Mouse (Mus musculus) granulocyte monocyte progenitor cell, adult 5-6 weeks (primary cell): ENCODE measurements around the gene Inka1. TPM values are rescaled to one million over a fixed set of nuclear protein-coding genes. Genes with fewer than 3 reads are reported as not detected.
A peak's percentile ranks its signal among the peaks of the same experiment; 100 is the strongest.
"Not testable (repeated sequence)": the region's sequence is repeated elsewhere in the genome, so short reads cannot be mapped to it uniquely, and the experiment has no call there.

Experiments
- ATAC-seq: replicated peaks from 2 replicates; pipeline ENCODE4 v1.8.0; 2016; ENCODE audit warnings: mild to moderate bottlenecking, moderate TSS enrichment, inconsistent platforms; ENCODE audit not compliant: poor library complexity, severe bottlenecking
- total RNA-seq, 2 experiments: library from RNA; stranded (forward) in 1 of 2; stranded (reverse) in 1 of 2; fragments of 200-712, 200-1000 nt in 1 of 2; fragments of >200 nt in 1 of 2; fragmentation: Nextera tagmentation in 1 of 2; gene quantifications; 2 replicates each; pipeline ENCODE4 v1.2.3; 2014 to 2017

Gene Inka1
- total RNA-seq (2014; fragmentation: Nextera tagmentation) (16.7 and 29.9 TPM in 2 replicates), total RNA-seq (2017) (18.6 and 23.2 TPM in 2 replicates)

DNA sequence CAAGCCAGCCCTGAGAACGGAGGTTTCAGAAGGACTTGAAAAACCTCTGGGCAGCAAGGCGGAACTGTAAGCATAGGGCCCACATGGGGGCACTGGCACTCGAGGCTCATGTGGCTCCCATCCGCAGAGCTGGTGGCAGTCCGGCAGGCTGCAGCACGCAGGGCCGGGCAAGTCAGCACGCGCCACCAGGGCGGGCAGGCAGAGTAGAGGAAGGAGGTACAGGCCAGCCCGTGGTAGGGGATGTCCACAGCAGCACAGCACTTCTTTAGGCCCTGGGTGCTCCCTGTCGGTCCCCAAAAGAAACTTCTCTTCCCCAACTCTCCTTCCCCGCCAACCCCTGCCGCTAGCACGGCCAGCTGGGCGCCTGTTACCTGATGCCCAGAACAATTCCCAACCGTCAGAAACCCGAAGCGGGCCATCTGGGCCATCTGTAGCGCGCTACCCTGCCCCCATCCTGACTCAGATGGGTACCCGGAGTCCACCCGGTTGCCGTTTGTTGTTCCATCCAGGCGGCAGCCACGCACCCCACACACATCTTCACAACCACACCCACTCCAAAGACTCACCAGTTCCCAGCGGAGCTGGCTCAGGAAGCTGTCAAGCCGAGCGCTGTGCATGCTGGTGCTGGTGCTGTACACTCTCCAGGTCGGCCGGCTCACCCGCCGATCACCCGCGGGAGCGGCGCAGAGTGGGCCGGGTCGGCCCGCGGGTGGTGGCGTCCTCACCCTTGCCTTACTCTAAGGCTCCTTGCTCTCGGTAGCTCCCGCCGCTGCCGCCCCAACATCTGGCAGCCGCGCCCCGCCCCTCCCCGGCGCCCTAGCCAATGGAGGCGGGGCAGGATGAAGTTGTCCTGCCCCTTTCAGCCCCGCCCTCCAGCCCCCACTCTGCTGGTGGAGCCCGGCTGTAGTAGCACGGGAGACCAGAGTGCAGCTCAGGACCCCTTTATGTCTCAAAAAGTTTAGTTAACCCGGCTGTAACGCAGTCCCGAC is at the start of gene Inka1:
TSS of gene Inka1 (minus strand) at position 749 of the 989 bp plus-strand sequence.
- peak; percentile 41 for ATAC-seq

DNA sequence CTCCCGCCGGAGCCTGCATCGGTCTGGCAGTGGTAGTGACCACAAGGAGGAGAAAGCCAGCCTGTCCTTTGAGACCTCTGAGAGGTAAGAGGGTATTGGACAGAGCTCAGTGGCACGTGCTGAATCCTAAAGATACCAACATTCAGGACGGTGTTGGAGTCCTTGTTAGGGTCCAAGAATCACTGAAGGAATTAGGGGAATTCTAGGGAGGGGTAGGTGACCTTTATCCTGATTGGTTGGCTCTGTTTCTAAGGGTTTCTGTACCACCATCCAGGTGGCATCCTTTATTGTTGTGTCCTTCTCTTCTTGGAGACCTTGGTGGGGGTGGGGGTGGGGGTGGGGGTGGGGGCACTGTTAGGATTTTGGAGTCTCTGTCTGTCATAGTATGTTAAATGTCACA is 46.4 kb upstream of the Inka1 start:
- no peak for ATAC-seq

DNA sequence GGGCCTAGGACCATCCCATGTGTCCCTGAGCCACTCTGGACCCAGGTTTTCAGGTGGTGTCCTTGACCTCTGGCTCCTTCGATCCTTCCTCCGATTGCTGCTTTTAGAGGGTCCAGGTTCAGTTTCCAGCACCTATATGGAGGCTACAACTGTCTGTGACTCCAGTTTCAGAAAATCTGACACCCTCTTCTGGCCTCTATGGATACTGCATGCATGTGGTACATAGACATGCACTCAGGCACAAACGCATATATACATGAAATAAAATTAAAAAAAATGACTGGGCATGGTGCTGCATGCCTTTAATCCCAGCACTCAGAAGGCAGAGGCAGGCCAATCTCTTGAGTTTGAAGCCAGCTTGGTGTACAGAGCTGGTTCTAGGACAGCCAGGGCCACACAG is 42.2 kb upstream of the Inka1 start:
- ATAC-seq, result no peak

DNA sequence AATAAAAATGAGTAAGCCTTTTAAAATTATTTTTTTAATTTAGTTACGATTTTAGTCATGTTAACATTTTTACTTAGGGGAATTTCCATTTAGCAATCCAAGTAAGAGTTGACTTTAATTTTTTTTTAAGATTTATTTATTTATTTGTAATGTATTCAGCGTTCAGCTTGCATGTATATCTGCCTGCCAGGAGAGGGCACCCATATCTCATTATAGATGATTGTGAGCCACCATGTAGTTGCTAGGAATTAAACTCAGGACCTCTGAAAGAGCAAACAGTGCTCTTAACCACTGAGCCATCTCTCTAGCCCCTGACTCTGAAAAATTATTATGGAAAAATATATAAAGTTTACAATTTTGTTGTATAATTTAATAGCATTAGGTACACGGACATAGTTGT is 40.9 kb upstream of the Inka1 start:
- ATAC-seq, result no peak

DNA sequence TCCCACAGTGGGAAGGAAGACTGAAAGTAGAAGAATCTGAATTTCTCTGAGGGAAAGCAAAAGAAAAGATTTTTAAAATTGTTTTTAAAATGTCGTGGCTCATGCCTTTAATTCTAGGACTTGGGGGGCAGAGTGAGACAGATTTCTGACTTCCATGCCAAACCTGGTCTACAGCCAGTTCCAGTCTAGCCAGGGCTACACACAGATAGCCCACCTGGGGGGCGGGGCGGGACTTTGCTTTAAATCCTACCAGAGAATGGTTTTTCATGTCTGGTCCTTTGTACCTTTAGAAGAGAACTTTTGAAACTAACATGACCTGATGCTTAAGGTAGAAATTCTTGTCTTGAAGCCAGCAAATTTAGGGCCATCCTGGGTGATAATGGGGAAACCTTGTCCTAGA is 37.5 kb upstream of the Inka1 start:
- ATAC-seq, result no peak

DNA sequence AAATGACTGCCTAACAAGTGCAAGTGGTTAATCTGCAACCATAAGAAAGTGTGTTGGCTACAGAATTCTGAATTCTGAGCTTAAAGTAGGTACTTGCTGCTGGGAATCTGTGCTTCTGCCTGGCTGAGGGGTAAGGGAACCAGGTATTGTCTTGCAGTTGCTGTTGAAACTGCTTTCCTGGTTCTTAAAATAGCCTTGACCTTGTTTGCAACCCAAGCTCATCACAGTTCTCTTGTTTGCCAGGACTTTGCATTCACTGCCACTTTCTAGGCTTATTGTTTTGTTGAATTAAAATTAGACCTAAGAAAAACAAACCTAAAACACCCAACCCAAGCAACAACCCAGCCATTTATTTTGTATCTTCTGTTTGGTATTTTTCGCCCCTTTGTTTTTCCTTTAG is 35.1 kb upstream of the Inka1 start:
- no peak for ATAC-seq

DNA sequence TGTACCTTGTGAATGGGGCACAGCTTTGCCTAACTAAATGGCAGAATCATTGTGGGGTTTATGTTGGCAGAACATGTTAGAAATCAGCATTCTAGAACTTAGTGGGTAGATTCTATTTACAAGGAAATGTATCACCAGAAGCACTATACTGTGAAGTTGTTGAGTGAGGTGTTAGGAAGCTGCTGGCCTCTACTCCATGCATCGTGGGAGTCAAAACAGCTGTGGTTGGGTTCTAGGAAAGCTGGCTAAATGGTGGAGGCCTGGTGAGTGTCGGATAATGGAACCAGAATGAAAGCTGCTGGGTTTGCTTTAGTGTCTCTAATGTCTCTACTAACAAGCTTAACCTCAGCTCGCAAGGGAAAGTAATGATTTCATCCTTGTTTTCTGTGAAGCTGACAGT is 31.4 kb upstream of the Inka1 start:
- ATAC-seq, result no peak

DNA sequence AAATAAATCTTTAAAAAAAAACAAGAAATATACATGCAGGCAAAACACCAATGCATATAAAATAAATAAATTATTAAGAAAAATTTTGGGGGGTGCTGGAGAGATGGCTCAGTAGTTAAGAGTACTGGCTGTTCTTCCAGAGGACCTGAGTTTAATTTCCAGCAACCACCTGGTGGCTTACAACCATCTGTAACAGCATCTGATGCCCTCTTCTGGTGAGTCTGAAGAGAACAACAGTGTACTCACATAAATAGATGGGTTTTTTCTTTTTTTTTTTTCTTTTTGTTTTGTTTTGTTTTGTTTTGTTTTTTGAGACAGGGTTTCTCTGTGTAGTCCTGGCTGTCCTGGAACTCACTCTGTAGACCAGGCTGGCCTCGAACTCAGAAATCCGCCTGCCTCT is 27.9 kb upstream of the Inka1 start:
- not testable (repeated sequence) for ATAC-seq

DNA sequence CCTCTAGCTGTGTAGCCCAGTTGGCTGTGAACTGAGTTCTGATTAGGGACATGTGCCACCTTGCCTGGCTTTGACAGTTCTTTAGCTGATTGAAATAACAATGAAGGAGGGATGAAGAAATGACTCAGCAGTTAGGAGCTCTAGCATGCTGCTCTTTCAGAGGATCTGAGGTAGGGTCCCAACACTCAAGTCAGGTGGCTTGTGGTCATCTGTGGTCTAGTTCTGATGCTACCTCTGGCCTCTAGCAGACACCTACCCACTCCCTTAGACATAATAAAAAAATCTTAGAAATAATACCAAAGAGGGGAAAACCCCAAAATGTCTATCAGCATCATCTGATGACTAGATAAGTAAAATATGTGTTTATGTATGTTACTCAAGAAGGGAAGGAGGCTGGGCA is 24.7 kb upstream of the Inka1 start:
- no peak for ATAC-seq

DNA sequence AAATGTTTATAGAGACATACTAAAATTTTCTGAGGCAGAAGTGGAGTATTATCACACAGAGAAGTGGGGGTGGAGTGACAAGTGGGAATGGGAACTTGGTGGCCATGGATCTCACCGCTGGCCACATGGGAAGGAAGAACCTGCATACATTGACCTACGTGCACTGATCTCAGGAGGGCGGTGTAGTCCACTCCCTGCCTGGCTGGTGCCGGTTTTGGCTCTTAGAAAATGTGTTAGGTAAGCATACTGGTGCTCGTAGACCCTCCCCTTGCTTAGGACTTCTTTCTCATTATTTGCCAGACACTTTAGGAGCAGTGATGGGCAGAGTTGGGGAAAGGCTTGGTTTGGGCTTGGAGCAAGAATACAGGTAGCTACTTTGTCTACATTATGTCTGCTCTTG is 22.4 kb upstream of the Inka1 start:
- ATAC-seq, result no peak

DNA sequence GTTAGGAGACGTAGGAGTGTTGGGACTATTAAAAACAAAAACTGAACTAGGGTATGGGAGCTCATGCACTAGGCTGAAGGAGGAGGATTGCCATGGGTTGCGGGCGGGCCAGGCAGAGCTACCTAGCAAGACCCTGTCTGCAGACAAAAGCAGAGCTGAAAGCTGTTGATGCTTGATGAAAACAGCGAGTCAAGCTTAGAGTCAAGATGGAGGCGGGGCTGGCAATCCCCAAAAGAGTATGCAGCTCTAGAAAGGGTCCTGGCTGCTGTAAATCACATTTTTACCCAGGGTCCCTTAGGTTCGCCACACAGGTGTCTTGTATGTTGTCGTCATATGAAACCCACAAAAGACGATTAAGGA is 17.8 kb upstream of the Inka1 start:
- ATAC-seq, result no peak

DNA sequence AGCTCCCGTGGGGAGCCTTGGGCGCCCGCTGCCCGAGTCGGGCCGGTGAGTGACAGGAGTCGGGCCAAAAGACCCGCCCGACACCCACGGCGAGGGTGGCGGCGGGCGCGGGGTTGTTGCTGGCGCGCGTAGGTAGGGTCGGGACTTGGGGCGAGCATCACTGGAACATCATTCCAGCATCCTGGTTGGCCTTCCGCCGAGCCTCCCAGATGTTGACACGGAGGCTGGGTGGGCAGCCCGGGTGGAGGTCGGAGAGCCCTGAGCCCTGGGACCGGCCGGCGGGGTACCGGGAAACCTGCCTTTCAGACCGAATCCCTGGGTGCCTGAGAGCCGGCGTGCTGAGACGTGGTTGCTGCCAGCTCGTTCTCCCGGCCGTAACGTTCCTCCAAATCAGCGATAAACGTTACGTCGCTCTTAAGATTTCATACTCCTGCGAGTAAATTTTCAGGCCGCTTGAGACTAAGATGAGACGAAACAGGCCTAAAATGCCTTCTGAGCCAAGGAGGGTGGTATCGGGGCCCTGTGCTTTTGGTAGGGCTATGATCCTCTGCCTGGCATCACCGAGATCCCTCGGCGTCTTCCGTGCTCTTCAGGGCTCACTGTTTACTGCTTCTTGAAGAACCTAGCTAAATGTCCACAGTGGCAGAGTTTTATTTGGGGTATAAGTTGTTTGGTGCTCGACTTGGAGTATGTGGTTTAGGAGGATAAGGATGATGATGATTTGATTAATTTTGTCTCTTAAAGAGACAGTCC is 17.3 kb upstream of the Inka1 start:
- 0 out of 2 replicates have a peak, but pooled peaks have one; percentile 0 for ATAC-seq

DNA sequence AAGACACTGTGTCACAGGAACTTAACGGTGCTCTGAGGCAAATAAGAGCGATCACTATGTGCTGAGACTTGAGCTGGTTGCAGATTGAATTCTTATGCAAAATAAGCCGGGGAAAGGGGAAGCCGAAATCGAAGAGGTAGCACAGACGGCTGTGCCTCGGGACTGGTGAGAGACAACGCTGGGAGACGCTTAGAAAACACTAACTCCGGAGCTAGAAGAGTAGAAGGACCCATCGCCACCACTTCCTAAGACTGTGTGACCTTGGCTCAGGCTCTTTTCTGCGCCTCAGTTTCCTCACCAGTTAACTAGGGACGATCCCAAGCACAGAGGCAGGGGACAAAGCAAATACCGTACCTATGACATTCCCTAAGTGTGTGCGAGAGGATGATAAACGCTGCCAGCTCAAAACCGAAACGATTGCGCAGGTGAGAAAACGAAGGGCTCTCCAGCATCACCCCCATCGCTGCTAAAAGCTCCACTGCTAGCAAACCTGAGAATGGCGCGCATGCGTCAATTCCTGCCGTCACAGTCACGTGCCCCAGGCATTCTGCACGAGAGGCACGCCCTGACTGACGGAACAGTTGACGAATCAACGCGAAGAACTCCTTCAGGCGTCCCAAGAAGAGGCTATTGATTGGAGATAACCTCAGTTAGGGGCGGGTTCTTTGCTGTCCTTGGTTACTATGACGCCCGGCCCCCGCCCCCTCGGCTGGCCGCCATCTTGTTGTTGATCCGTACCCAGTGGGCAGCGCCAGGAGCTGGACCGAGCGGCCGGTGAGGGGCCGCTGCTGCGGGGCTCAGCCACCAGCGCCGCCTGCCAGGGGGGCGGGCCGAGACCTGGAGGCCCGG is 16.5 kb upstream of the Inka1 start, which contains the start of gene Ip6k1:
TSS of gene Ip6k1 (plus strand) at position 580 of the 849 bp plus-strand sequence.
- ATAC-seq, result peak; percentile 97

DNA sequence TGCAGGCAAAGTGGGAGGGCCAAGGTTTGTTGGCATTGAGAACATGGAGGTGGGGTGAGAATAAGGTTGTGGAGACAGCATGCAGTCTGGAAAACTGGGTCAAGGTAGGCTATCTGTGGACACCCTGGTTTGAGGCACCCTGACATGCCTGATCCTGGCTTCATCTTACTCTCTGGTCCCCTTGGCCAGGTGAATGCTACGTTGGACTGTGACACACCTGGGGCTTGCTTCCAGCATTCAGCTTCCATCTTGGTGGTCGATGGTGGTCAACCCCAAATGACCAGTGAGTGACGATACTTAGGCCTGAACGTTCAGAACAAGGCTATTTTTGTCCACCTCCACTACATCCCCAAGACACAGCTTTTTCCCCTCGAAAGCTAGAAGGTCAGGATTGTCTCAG is 10.4 kb upstream of the Inka1 start, which contains the start of gene Gm20662:
TSS of gene Gm20662 (plus strand) at position 301 of the 400 bp plus-strand sequence.
- ATAC-seq, result no peak

DNA sequence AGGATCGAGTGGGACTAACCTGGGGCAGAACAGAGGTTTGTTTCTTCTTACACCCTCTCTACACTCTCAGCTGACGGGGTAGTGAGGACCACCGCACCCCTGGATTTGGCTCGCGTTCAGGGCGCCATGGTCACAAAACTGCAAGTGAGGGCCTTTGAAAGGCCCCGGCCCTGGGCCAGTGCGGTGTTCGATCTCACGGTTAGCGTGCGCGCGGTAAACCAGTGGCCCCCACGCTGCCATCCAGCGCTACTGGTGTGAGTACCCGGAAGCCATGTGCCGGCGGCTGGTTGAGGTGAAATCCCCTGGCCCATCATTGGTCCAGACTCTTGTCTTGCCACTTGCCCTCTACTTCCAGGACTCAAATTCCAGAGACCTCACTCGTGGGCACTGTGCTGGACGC is 9.8 kb upstream of the Inka1 start:
- no peak for ATAC-seq

DNA sequence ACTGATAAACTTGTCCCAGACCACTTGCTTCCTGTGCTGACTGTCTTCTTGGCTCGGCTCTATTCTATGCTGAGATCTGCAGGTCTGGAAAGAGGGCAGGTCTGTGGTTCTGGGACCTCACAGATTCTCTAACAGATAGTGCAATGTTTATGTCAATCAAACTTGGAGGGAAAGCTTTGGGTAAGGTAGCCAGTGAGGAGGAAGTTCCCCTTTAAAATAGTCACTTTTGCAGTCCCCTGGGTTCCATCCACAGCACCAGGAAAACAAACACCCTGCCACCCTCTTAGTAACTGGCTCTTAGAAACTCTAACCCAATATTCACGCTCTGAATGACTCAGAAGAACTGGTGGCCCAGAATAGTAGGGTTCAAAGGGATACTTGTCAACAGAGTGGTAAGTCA is 8.8 kb upstream of the Inka1 start:
- peak; percentile 52; the same call in 1 of the 2 replicates for ATAC-seq

DNA sequence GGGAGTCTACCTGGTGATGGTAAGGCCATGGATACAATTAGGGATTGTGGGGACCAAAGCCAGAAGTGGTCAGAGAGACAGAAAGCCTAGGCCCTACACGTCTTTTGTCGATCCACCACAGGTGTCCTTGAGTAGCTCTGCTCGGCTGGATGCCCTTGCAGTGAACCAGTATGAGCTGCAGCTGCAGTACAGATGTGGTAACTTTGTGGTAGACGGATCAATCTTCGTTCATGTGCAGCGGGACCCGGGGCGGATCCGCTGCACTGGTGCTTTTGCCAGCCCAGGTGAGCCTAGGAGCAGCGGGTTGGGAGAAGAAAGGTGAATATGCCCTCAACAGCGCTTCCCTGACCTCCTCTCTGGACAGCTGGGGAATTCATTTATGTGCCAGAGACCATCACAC is 7.3 kb upstream of the Inka1 start:
- no peak for ATAC-seq

DNA sequence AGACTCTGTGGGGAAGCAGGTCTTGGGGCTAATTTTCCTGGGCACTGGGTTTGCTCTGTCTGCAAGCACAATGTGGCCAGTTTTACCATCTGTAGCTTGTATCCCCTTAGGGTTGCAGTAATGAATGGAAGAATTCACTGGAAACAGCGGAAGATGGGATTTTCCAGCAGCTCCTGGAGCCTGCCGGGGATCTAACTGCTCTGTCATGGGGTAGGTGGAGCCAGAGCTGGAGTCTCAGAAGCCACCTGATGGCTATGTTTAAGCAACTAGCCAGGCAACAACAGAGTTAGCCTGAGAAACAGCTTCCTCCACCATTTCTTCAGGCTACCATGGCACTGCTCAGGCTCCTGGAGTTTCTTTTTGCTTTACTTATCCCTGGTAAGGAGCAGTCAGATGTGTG is 6.5 kb upstream of the Inka1 start, which contains the start of gene Cdhr4:
TSS of gene Cdhr4 (plus strand) at position 301 of the 400 bp plus-strand sequence.
- no peak for ATAC-seq

DNA sequence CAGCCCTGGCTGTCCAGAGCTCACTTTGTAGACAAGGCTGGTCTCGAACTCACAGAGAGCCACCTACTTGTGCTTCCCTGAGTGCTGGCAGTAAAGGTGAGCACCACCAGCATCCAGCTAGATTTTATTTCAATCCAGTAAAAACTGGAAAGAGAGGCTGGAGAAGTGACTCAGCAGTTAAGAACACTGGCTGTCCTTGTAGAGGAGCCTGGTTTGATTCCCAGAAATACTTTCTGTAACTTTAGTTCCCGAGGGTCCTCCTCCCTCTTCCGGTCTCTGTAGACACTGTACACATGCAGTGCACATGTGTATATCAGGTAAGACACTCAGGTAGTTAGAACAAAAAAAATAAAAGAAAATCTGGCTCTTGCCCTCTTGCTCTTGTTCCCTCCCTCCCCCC is 2.3 kb upstream of the Inka1 start:
- no peak for ATAC-seq

DNA sequence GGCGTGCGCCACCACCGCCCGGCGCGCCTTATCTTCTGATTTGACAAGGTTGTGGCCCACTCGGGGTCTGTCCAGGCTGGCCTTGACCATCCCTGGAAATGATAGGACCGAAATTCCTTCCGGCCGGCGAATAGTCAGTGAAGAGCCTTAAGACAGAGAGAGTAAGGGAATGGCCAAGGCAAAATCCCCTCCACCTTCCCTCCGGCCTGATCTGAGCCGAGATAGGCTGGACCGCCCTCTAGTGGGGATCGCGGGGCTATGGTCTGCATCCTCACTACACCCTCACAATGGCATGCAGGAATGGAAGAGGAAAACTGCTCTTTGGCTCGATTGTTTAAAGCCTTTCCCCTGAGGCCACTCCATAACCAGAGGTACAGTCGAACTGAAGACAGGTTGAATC is 697 bp upstream of the Inka1 start:
- peak; percentile 27 for ATAC-seq
